27 mouse cellular contexts compared by ENCODE assay signal in genomic region chr2:28123910-28124309, GRCm38 (mm10). TPM values are rescaled to one million over a fixed set of nuclear protein-coding genes. Genes with fewer than 3 reads are reported as not detected.
DNase-seq lines count a peak whose midpoint lies in the region; ATAC-seq and TF ChIP-seq lines count a peak whose summit lies in the region.
"Had no signal": no experiment of that assay in that cellular context is flagged by ENCODE, and none has a peak within 500 bp of the region (broad histone marks: within the 10 kb centered on the region; RNA-seq: fewer than 3 reads in every experiment).

No protein-coding gene starts in this region.

- intact Hi-C loops in heart, postnatal 14 days (cut with DNase I) = no loop called here
- intact Hi-C loops in left cerebral cortex, postnatal 36 days (cut with DNase I) = no loop called here
- intact Hi-C loops in left cerebral cortex, postnatal 14 days (cut with DNase I) = no loop called here

- DNase-seq in frontal cortex, postnatal 25 days (ENCODE audit: low spot score in 2 of 2) = no peak
- peak; percentile 9 for DNase-seq in heart, adult 8-10 months (ENCODE audit: low spot score)
- DNase-seq in heart, postnatal 14 days = no peak
- peak; percentile 43 to 48 for DNase-seq in left cerebral cortex, postnatal 36 days (ENCODE audit: low spot score in 2 of 2)
- no peak for DNase-seq in left cerebral cortex, postnatal 14 days (ENCODE audit: low spot score in 2 of 2)
- peak; percentile 69 for DNase-seq in brain, adult 2 months (ENCODE audit: low read depth, low spot score)
- no peak for DNase-seq in layer of hippocampus, adult 2 months (ENCODE audit: low spot score in 2 of 2)
- DNase-seq: adrenal gland, adult 8-10 months; adrenal gland, postnatal 25 days; cerebellum, adult 18-20 months; cerebellum, adult 9-10 months; cerebellum, postnatal 14 days; gastrocnemius, postnatal 10 days; gastrocnemius, postnatal 36 days had no signal

- no peak for TF ChIP-seq CTCF in layer of hippocampus, adult 2 months (conservative IDR thresholded peaks at IDR 0.05)

- H3K27ac ChIP-seq in layer of hippocampus, adult 2 months = no peak overlapping the region
- H3K27ac ChIP-seq: forebrain, embryonic 10.5 days; forebrain, embryonic 13.5 days; heart, embryonic 13.5 days; hindbrain, embryonic 10.5 days; hindbrain, embryonic 13.5 days; intestine, embryonic 15.5 days had no signal

- peak; percentile 85 for ATAC-seq in frontal cortex, adult (ENCODE audit: low TSS enrichment)
- ATAC-seq: activated CD4-positive, CD25-positive, alpha-beta regulatory T cell, adult 4 months; forebrain, embryonic 13.5 days; forebrain, embryonic 16.5 days; hindbrain, embryonic 16.5 days; intestine, embryonic 15.5 days had no signal

- no peak overlapping the region for H3K4me3 ChIP-seq in layer of hippocampus, adult 2 months
- H3K4me3 ChIP-seq: forebrain, embryonic 10.5 days; forebrain, embryonic 13.5 days; heart, embryonic 13.5 days; hindbrain, embryonic 10.5 days; hindbrain, embryonic 13.5 days; intestine, embryonic 15.5 days had no signal

RNA-seq across cellular contexts. Expression of gene Fcnb, which starts 39.2 kb away (rescaled TPM):
- total RNA-seq in heart, adult 8-10 months (2022) = not detected
- total RNA-seq in heart, postnatal 14 days (2021) = not detected
- not detected for total RNA-seq in left cerebral cortex, postnatal 36 days (2021)
- total RNA-seq in left cerebral cortex, postnatal 14 days (2021) = not detected
- not detected for total RNA-seq in layer of hippocampus, adult 2 months (2021)
- total RNA-seq: adrenal gland, adult 8-10 months; adrenal gland, postnatal 25 days; ES-E14; gastrocnemius, adult 18-20 months; gastrocnemius, postnatal 36 days; heart, postnatal 25 days had no signal

Comparison
In these comparisons a context has a peak if more than half of its experiments do, and no peak if none do; other contexts are left out.
1. DNase-seq: peak in heart, adult 8-10 months (single experiment), left cerebral cortex, postnatal 36 days (2 of 2) and brain, adult 2 months (single experiment); none in frontal cortex, postnatal 25 days (0 of 2), heart, postnatal 14 days (0 of 2), left cerebral cortex, postnatal 14 days (0 of 2) and layer of hippocampus, adult 2 months (0 of 2).